Mouse (Mus musculus): Measurements from ENCODE around the gene Art1. TPM values are rescaled to one million over a fixed set of nuclear protein-coding genes. Genes with fewer than 3 reads are reported as not detected.

Art1 gene
- total and polyA plus RNA-seq, 3 experiments, result not detected

- no peaks in the 10 kb centered on the region; a peak in 1 of 4 replicates for H3K4me1 ChIP-seq (ENCODE audit: control insufficient read depth in 1 of 2, insufficient read depth in 2 of 2, low read length in 2 of 2)
- H3K4me3 ChIP-seq (ENCODE audit: control insufficient read depth in 1 of 2, insufficient read depth in 1 of 2, low read depth in 2 of 2, low read length in 2 of 2), result no peak overlapping the region
- H3K27ac ChIP-seq (ENCODE audit: control insufficient read depth, low read depth, low read length), result no peak overlapping the region
- TF ChIP-seq POLR2AphosphoS5 (IDR thresholded peaks at IDR 0.05; ENCODE audit: borderline replicate concordance, low read depth, low read length), result no peak
- peak; percentile 93; the same call in 1 of the 2 replicates for TF ChIP-seq MAFK (IDR thresholded peaks at IDR 0.05; ENCODE audit: borderline replicate concordance, low read depth, low read length)
- H3K36me3 ChIP-seq (ENCODE audit: control insufficient read depth in 1 of 2, insufficient read depth in 2 of 2, low read length in 2 of 2), result peaks cover 2 to 67% of the 10 kb centered on the region in 2 experiments
- no peaks in the 10 kb centered on the region for H3K9me3 ChIP-seq (replicated peaks; ENCODE audit: insufficient read depth, low read length)
- no peaks in the 10 kb centered on the region for H3K79me2 ChIP-seq (ENCODE audit: control insufficient read depth, insufficient read depth, low read length, poor library complexity)
- DNase-seq (ENCODE audit: low read depth, low spot score), result no peak
- no peak overlapping the region for H3K9ac ChIP-seq (ENCODE audit: control insufficient read depth, low read depth, low read length, poor library complexity, severe bottlenecking)
- H3K27me3 ChIP-seq (ENCODE audit: control insufficient read depth in 1 of 2, insufficient read depth in 2 of 2, low read length in 2 of 2), result no peaks in the 10 kb centered on the region
Measured at GRCm38 (mm10) chr7:102137898-102138297, 36.4 kb downstream of the Art1 start.

- peaks cover 3 to 51% of the 10 kb centered on the region in 2 experiments; a peak in 3 of 4 replicates for H3K36me3 ChIP-seq (ENCODE audit: control insufficient read depth in 1 of 2, insufficient read depth in 2 of 2, low read length in 2 of 2)
Measured at GRCm38 (mm10) chr7:102153691-102154090, 52.1 kb downstream of the Art1 start.

More at GRCm38 (mm10) chr7:102153691-102154090, 52.1 kb downstream of the Art1 start:
- no peak overlapping the region for H3K4me3 ChIP-seq (ENCODE audit: control insufficient read depth in 1 of 2, insufficient read depth in 1 of 2, low read depth in 2 of 2, low read length in 2 of 2)
- H3K9me3 ChIP-seq (replicated peaks; ENCODE audit: insufficient read depth, low read length), result no peaks in the 10 kb centered on the region
- no peak for TF ChIP-seq JUND (IDR thresholded peaks at IDR 0.05; ENCODE audit: low read depth, low read length)
- TF ChIP-seq POLR2AphosphoS5 (IDR thresholded peaks at IDR 0.05; ENCODE audit: borderline replicate concordance, low read depth, low read length), result no peak
- no peak for TF ChIP-seq E2F4 (IDR thresholded peaks at IDR 0.05; ENCODE audit: borderline replicate concordance, low read depth, low read length)
- TF ChIP-seq SIN3A (IDR thresholded peaks at IDR 0.05; ENCODE audit: low read length), result no peak
- no peak for TF ChIP-seq MYB (IDR thresholded peaks at IDR 0.05; ENCODE audit: low read depth, low read length)
- TF ChIP-seq UBTF (IDR thresholded peaks at IDR 0.05; ENCODE audit: borderline replicate concordance, insufficient read depth, low read depth, low read length), result no peak
- TF ChIP-seq MAFK (IDR thresholded peaks at IDR 0.05; ENCODE audit: borderline replicate concordance, low read depth, low read length), result no peak
- TF ChIP-seq RAD21 (IDR thresholded peaks at IDR 0.05; ENCODE audit: low read depth, low read length), result no peak
- no peak for TF ChIP-seq MEF2A (IDR thresholded peaks at IDR 0.05; ENCODE audit: extremely low read depth, insufficient replicate concordance, low read depth, low read length, poor library complexity, severe bottlenecking)
- TF ChIP-seq CHD1 (IDR thresholded peaks at IDR 0.05; ENCODE audit: low read depth, low read length), result no peak
- TF ChIP-seq MXI1 (IDR thresholded peaks at IDR 0.05; ENCODE audit: low read depth, low read length), result no peak
- H3K27me3 ChIP-seq (ENCODE audit: control insufficient read depth in 1 of 2, insufficient read depth in 2 of 2, low read length in 2 of 2), result no peaks in the 10 kb centered on the region
- no peaks in the 10 kb centered on the region for H3K79me2 ChIP-seq (ENCODE audit: control insufficient read depth, insufficient read depth, low read length, poor library complexity)
- no peak overlapping the region for H3K9ac ChIP-seq (ENCODE audit: control insufficient read depth, low read depth, low read length, poor library complexity, severe bottlenecking)
- no peak for DNase-seq (ENCODE audit: low read depth, low spot score)
- no peak overlapping the region for H3K27ac ChIP-seq (ENCODE audit: control insufficient read depth, low read depth, low read length)
- no peaks in the 10 kb centered on the region for H3K4me1 ChIP-seq (ENCODE audit: control insufficient read depth in 1 of 2, insufficient read depth in 2 of 2, low read length in 2 of 2)

Other genes with a start within 250 kb of the Art1 start
- gene Folr2, start 244.5 kb upstream of the Art1 start, total RNA-seq (2012; rRNA removed), result not detected in 2 replicates
- not detected for gene Folr2, start 244.5 kb upstream of the Art1 start, polyA plus RNA-seq (2012; ENCODE audit: insufficient read depth in 1 of 2, insufficient read length in 2 of 2, low read depth in 1 of 2, low replicate concordance in 2 of 2, missing spikeins in 1 of 2)
- gene Anapc15, start 238.0 kb upstream of the Art1 start, total RNA-seq (2012; rRNA removed), result 68.7 and 73.3 TPM in 2 replicates
- gene Anapc15, start 238.0 kb upstream of the Art1 start, polyA plus RNA-seq (2012; ENCODE audit: insufficient read depth in 1 of 2, insufficient read length in 2 of 2, low read depth in 1 of 2, low replicate concordance in 2 of 2, missing spikeins in 1 of 2), result 100 to 1,000 TPM in 1 of 2 experiments, not detected in 1; 103 TPM
- 0.12 TPM in 1 of 2 replicates, not detected in the other for gene Folr1, start 231.0 kb upstream of the Art1 start, total RNA-seq (2012; rRNA removed)
- gene Folr1, start 231.0 kb upstream of the Art1 start, polyA plus RNA-seq (2012; ENCODE audit: insufficient read depth in 1 of 2, insufficient read length in 2 of 2, low read depth in 1 of 2, low replicate concordance in 2 of 2, missing spikeins in 1 of 2), result under 1 TPM in 1 of 2 experiments, not detected in 1; 0.07 TPM
- 70.5 and 79.5 TPM in 2 replicates for gene Lamtor1, start 195.8 kb upstream of the Art1 start, total RNA-seq (2012; rRNA removed)
- 100 to 1,000 TPM in 1 of 2 experiments, not detected in 1; 115 TPM for gene Lamtor1, start 195.8 kb upstream of the Art1 start, polyA plus RNA-seq (2012; ENCODE audit: insufficient read depth in 1 of 2, insufficient read length in 2 of 2, low read depth in 1 of 2, low replicate concordance in 2 of 2, missing spikeins in 1 of 2)
- gene Tomt, start 195.4 kb upstream of the Art1 start, total RNA-seq (2012; rRNA removed), result 0.78 and 1.3 TPM in 2 replicates
- gene Tomt, start 195.4 kb upstream of the Art1 start, polyA plus RNA-seq (2012; ENCODE audit: insufficient read depth in 1 of 2, insufficient read length in 2 of 2, low read depth in 1 of 2, low replicate concordance in 2 of 2, missing spikeins in 1 of 2), result under 1 TPM in 1 of 2 experiments, not detected in 1; 0.82 TPM
- gene Lrrc51, start 167.8 kb upstream of the Art1 start, total RNA-seq (2012; rRNA removed), result 13.6 and 14.8 TPM in 2 replicates
- 10 to 100 TPM in 1 of 2 experiments, not detected in 1; 30.8 TPM for gene Lrrc51, start 167.8 kb upstream of the Art1 start, polyA plus RNA-seq (2012; ENCODE audit: insufficient read depth in 1 of 2, insufficient read length in 2 of 2, low read depth in 1 of 2, low replicate concordance in 2 of 2, missing spikeins in 1 of 2)
- gene Numa1, start 167.6 kb upstream of the Art1 start, total RNA-seq (2012; rRNA removed), result 48.7 and 54.5 TPM in 2 replicates
- 10 to 100 TPM; 50.0 to 91.2 TPM for gene Numa1, start 167.6 kb upstream of the Art1 start, polyA plus RNA-seq (2012; ENCODE audit: insufficient read depth in 1 of 2, insufficient read length in 2 of 2, low read depth in 1 of 2, low replicate concordance in 2 of 2, missing spikeins in 1 of 2)
- gene Il18bp, start 83.1 kb upstream of the Art1 start, total RNA-seq (2012; rRNA removed), result 0.95 and 1.0 TPM in 2 replicates
- gene Il18bp, start 83.1 kb upstream of the Art1 start, polyA plus RNA-seq (2012; ENCODE audit: insufficient read depth in 1 of 2, insufficient read length in 2 of 2, low read depth in 1 of 2, low replicate concordance in 2 of 2, missing spikeins in 1 of 2), result 1 to 10 TPM in 1 of 2 experiments, not detected in 1; 1.8 TPM
- gene Rnf121, start 36.3 kb upstream of the Art1 start, total RNA-seq (2012; rRNA removed), result 17.3 and 18.5 TPM in 2 replicates
- 10 to 100 TPM in 1 of 2 experiments, not detected in 1; 16.0 TPM for gene Rnf121, start 36.3 kb upstream of the Art1 start, polyA plus RNA-seq (2012; ENCODE audit: insufficient read depth in 1 of 2, insufficient read length in 2 of 2, low read depth in 1 of 2, low replicate concordance in 2 of 2, missing spikeins in 1 of 2)
- gene Xndc1, start 36.2 kb upstream of the Art1 start, total RNA-seq (2012; rRNA removed), result 15.3 and 16.6 TPM in 2 replicates
- gene Xndc1, start 36.2 kb upstream of the Art1 start, polyA plus RNA-seq (2012; ENCODE audit: insufficient read depth in 1 of 2, insufficient read length in 2 of 2, low read depth in 1 of 2, low replicate concordance in 2 of 2, missing spikeins in 1 of 2), result 10 to 100 TPM in 1 of 2 experiments, not detected in 1; 30.0 TPM
- gene Xntrpc, start 36.0 kb upstream of the Art1 start, total RNA-seq (2012; rRNA removed), result 0.08 and 0.13 TPM in 2 replicates
- under 1 TPM in 1 of 2 experiments, not detected in 1; 0.14 TPM for gene Xntrpc, start 36.0 kb upstream of the Art1 start, polyA plus RNA-seq (2012; ENCODE audit: insufficient read depth in 1 of 2, insufficient read length in 2 of 2, low read depth in 1 of 2, low replicate concordance in 2 of 2, missing spikeins in 1 of 2)
- not detected in 2 replicates for gene Trpc2, start 18.6 kb upstream of the Art1 start, total RNA-seq (2012; rRNA removed)
- gene Trpc2, start 18.6 kb upstream of the Art1 start, polyA plus RNA-seq (2012; ENCODE audit: insufficient read depth in 1 of 2, insufficient read length in 2 of 2, low read depth in 1 of 2, low replicate concordance in 2 of 2, missing spikeins in 1 of 2), result not detected
- not detected in 2 replicates for gene Art5, start 7.7 kb downstream of the Art1 start, total RNA-seq (2012; rRNA removed)
- under 1 TPM in 1 of 2 experiments, not detected in 1; 0.04 TPM for gene Art5, start 7.7 kb downstream of the Art1 start, polyA plus RNA-seq (2012; ENCODE audit: insufficient read depth in 1 of 2, insufficient read length in 2 of 2, low read depth in 1 of 2, low replicate concordance in 2 of 2, missing spikeins in 1 of 2)
- gene Chrna10, start 15.1 kb downstream of the Art1 start, total RNA-seq (2012; rRNA removed), result not detected in 2 replicates
- gene Chrna10, start 15.1 kb downstream of the Art1 start, polyA plus RNA-seq (2012; ENCODE audit: insufficient read depth in 1 of 2, insufficient read length in 2 of 2, low read depth in 1 of 2, low replicate concordance in 2 of 2, missing spikeins in 1 of 2), result not detected
- gene Nup98, start 108.4 kb downstream of the Art1 start, total RNA-seq (2012; rRNA removed), result 25.9 and 31.7 TPM in 2 replicates
- gene Nup98, start 108.4 kb downstream of the Art1 start, polyA plus RNA-seq (2012; ENCODE audit: insufficient read depth in 1 of 2, insufficient read length in 2 of 2, low read depth in 1 of 2, low replicate concordance in 2 of 2, missing spikeins in 1 of 2), result 100 to 1,000 TPM in 1 of 2 experiments, 10 to 100 TPM in 1; 45.2 to 195 TPM
- gene Pgap2, start 108.5 kb downstream of the Art1 start, total RNA-seq (2012; rRNA removed), result 21.1 and 29.2 TPM in 2 replicates
- 10 to 100 TPM in 1 of 2 experiments, not detected in 1; 91.1 TPM for gene Pgap2, start 108.5 kb downstream of the Art1 start, polyA plus RNA-seq (2012; ENCODE audit: insufficient read depth in 1 of 2, insufficient read length in 2 of 2, low read depth in 1 of 2, low replicate concordance in 2 of 2, missing spikeins in 1 of 2)
- gene Rhog, start 154.3 kb downstream of the Art1 start, total RNA-seq (2012; rRNA removed), result 24.1 and 33.3 TPM in 2 replicates
- 100 to 1,000 TPM; 347 to 425 TPM for gene Rhog, start 154.3 kb downstream of the Art1 start, polyA plus RNA-seq (2012; ENCODE audit: insufficient read depth in 1 of 2, insufficient read length in 2 of 2, low read depth in 1 of 2, low replicate concordance in 2 of 2, missing spikeins in 1 of 2)
- gene Stim1, start 166.1 kb downstream of the Art1 start, total RNA-seq (2012; rRNA removed), result 26.1 and 28.2 TPM in 2 replicates
- 10 to 100 TPM in 1 of 2 experiments, not detected in 1; 65.0 TPM for gene Stim1, start 166.1 kb downstream of the Art1 start, polyA plus RNA-seq (2012; ENCODE audit: insufficient read depth in 1 of 2, insufficient read length in 2 of 2, low read depth in 1 of 2, low replicate concordance in 2 of 2, missing spikeins in 1 of 2)

Measured in MEL (cell line).